Mouse (Mus musculus): Measurements from ENCODE around the gene Ap1s1.

GRCm38 (mm10) chr5:137046324-137046718 lies 386 bp upstream of the Ap1s1 start:
- TF ChIP-seq CTCF (IDR thresholded peaks at IDR 0.05; ENCODE audit: low read depth, low read length), result no peak
- no peak for TF ChIP-seq POLR2A (IDR thresholded peaks at IDR 0.05; ENCODE audit: extremely low read depth, insufficient read depth, low read length)

Data from liver, adult 2 months (tissue).